Mouse (Mus musculus) forebrain, postnatal 0 days (tissue): Measurements from ENCODE around the gene Ctsh. TPM values are rescaled to one million over a fixed set of nuclear protein-coding genes. Genes with fewer than 3 reads are reported as not detected.

Experiments used
- ATAC-seq: fragments of 200-750 bp; cut with Nextera tagmentation; 2 replicates; pipeline ENCODE4 v1.8.0; 2017; ENCODE audit warnings: mild to moderate bottlenecking, moderate library complexity
- DNase-seq: peaks from one replicate; pipeline ENCODE4 v3.0.0-alpha.2; 2015
- H3K27ac ChIP-seq: fragments of 300-500 bp; sonication (generic); 2 replicates; pipeline ENCODE4 v1.5.1; 2014; ENCODE audit warnings: low read depth, mild to moderate bottlenecking, antibody characterized with exemption, low read length, moderate library complexity, mixed read lengths
- H3K27me3 ChIP-seq: fragments of 300-500 bp; sonication (generic); 2 replicates; pipeline ENCODE4 v1.6.1; 2014; ENCODE audit warnings: mild to moderate bottlenecking, low read length, mixed read lengths; ENCODE audit not compliant: insufficient read depth
- H3K36me3 ChIP-seq: fragments of 300-500 bp; sonication (generic); 2 replicates; pipeline ENCODE4 v1.6.1; 2014; ENCODE audit warnings: mild to moderate bottlenecking, moderate library complexity; ENCODE audit not compliant: insufficient read depth
- H3K4me1 ChIP-seq: fragments of 300-500 bp; sonication (generic); 2 replicates; pipeline ENCODE4 v1.6.1; 2014; ENCODE audit warnings: antibody characterized with exemption; ENCODE audit not compliant: insufficient read depth
- H3K4me2 ChIP-seq: fragments of 300-500 bp; sonication (generic); 2 replicates; pipeline ENCODE4 v1.6.1; 2014; ENCODE audit warnings: low read depth, mild to moderate bottlenecking, moderate library complexity
- H3K4me3 ChIP-seq: fragments of 300-500 bp; sonication (generic); 2 replicates; pipeline ENCODE4 v1.5.1; 2014; ENCODE audit warnings: low read depth, low read length, mixed read lengths
- H3K9ac ChIP-seq: fragments of 300-500 bp; sonication (generic); 2 replicates; pipeline ENCODE4 v1.6.1; 2014; ENCODE audit warnings: mild to moderate bottlenecking
- H3K9me3 ChIP-seq: fragments of 300-500 bp; sonication (generic); 2 replicates; pipeline ENCODE4 v1.6.1; 2016; ENCODE audit warnings: low read length
- CTCF ChIP-seq: sonication (generic); IDR thresholded peaks from 2 replicates; pipeline ENCODE4 v1.5.1; 2016; ENCODE audit warnings: antibody characterized with exemption, control low read depth, low read depth
- WGBS: fragments of 180-500 bp; shearing (Covaris S2); extraction: QIAGEN DNeasy Blood & Tissue Kit; methylation state at CpG from one replicate; pipeline ENCODE4 v1.1.7; 2014; 5-methylcytosine and 5-hydroxymethylcytosine counted together
- polyA plus RNA-seq: library from polyadenylated mRNA; unstranded; fragments of >200 nt; fragmentation: Nextera tagmentation; extraction: Ambion mirVana; gene quantifications from 2 replicates; pipeline ENCODE4 v1.2.1, GENCODE M21; 2015
- total RNA-seq: library from RNA; depleted of rRNA; stranded (reverse); fragments of >200 nt; gene quantifications from 2 replicates; pipeline ENCODE4 v1.2.3, GENCODE M21; 2014

Gene Ctsh
- total and polyA plus RNA-seq, 2 experiments from 2014 or later, result 29.9 to 35.8 TPM

- DNase-seq (no peak), ATAC-seq (no peak)
- no peaks in the 10 kb centered on the region for H3K27me3 ChIP-seq
- no peak overlapping the region for H3K27ac ChIP-seq
- H3K4me1 ChIP-seq, result no peaks in the 10 kb centered on the region
- H3K36me3 ChIP-seq, result peaks cover 20% of the 10 kb centered on the region
- no peak for TF ChIP-seq CTCF
- no peak overlapping the region for H3K4me2 ChIP-seq
- 94% methylated on average over 8 of the region's 8 CpGs for WGBS
- no peak overlapping the region for H3K9ac ChIP-seq
- no peaks in the 10 kb centered on the region for H3K9me3 ChIP-seq
- H3K4me3 ChIP-seq, result no peak overlapping the region
Measured at GRCm38 (mm10) chr9:90084766-90085468, 31.0 kb downstream of the Ctsh start.

- Histone ChIP-seq H3K4me2 (no peak overlapping the region), H3K36me3 (peaks cover 35% of the 10 kb centered on the region), H3K27me3 (no peaks in the 10 kb centered on the region), H3K4me3 (no peak overlapping the region), H3K4me1 (no peaks in the 10 kb centered on the region), H3K9ac (no peak overlapping the region), H3K27ac (no peak overlapping the region), H3K9me3 (no peaks in the 10 kb centered on the region)
- no peak for TF ChIP-seq CTCF
- ATAC-seq, result peak; percentile 30
- no peak for DNase-seq
- 90% methylated on average over 2 of the region's 2 CpGs for WGBS
Measured at GRCm38 (mm10) chr9:90087906-90088485, 34.0 kb downstream of the Ctsh start.

GRCm38 (mm10) chr9:90089339-90090104 lies 35.6 kb downstream of the Ctsh start:
- Histone ChIP-seq H3K27ac (no peak overlapping the region), H3K4me1 (no peaks in the 10 kb centered on the region), H3K9ac (no peak overlapping the region), H3K36me3 (peaks cover 42% of the 10 kb centered on the region), H3K4me2 (no peak overlapping the region), H3K4me3 (no peak overlapping the region), H3K9me3 (no peaks in the 10 kb centered on the region), H3K27me3 (no peaks in the 10 kb centered on the region)
- no peak for ATAC-seq
- no peak for TF ChIP-seq CTCF
- DNase-seq, result no peak
- 91% methylated on average over 6 of the region's 6 CpGs for WGBS

- no peak for TF ChIP-seq CTCF
- Histone ChIP-seq H3K4me2 (no peak overlapping the region), H3K9ac (no peak overlapping the region), H3K36me3 (peaks cover 52% of the 10 kb centered on the region), H3K4me1 (no peaks in the 10 kb centered on the region), H3K9me3 (no peaks in the 10 kb centered on the region), H3K4me3 (no peak overlapping the region), H3K27ac (no peak overlapping the region), H3K27me3 (no peaks in the 10 kb centered on the region)
- DNase-seq (no peak), ATAC-seq (no peak)
- WGBS, result 85% methylated on average over 5 of the region's 5 CpGs
Measured at GRCm38 (mm10) chr9:90098934-90099333, 45.0 kb downstream of the Ctsh start.

- H3K9ac ChIP-seq, result no peak overlapping the region
- no peak overlapping the region for H3K27ac ChIP-seq
- no peak overlapping the region for H3K4me3 ChIP-seq
- no peaks in the 10 kb centered on the region for H3K9me3 ChIP-seq
- no peaks in the 10 kb centered on the region for H3K4me1 ChIP-seq
- TF ChIP-seq CTCF, result peak; percentile 62
- H3K27me3 ChIP-seq, result no peaks in the 10 kb centered on the region
- peak; percentile 60 for ATAC-seq
- DNase-seq, result peak; percentile 46
- WGBS, result 66% methylated on average over 2 of the region's 2 CpGs
- peaks cover 49% of the 10 kb centered on the region for H3K36me3 ChIP-seq
- H3K4me2 ChIP-seq, result no peak overlapping the region
Measured at GRCm38 (mm10) chr9:90100760-90101159, 46.8 kb downstream of the Ctsh start.

- no peak for DNase-seq
- no peaks in the 10 kb centered on the region for H3K27me3 ChIP-seq
- H3K4me1 ChIP-seq, result no peaks in the 10 kb centered on the region
- 90% methylated on average over 1 of the region's 1 CpGs for WGBS
- no peak overlapping the region for H3K4me3 ChIP-seq
- no peak overlapping the region for H3K27ac ChIP-seq
- no peak for ATAC-seq
- peaks cover 29% of the 10 kb centered on the region for H3K36me3 ChIP-seq
- no peak overlapping the region for H3K4me2 ChIP-seq
- H3K9me3 ChIP-seq, result no peaks in the 10 kb centered on the region
- no peak overlapping the region for H3K9ac ChIP-seq
- TF ChIP-seq CTCF, result no peak
Measured at GRCm38 (mm10) chr9:90105462-90105861, 51.5 kb downstream of the Ctsh start.

- H3K9ac ChIP-seq, result no peak overlapping the region
- WGBS, result 85% methylated on average over 1 of the region's 1 CpGs
- H3K36me3 ChIP-seq, result peaks cover 20% of the 10 kb centered on the region
- no peak for TF ChIP-seq CTCF
- peaks cover 5% of the 10 kb centered on the region for H3K4me1 ChIP-seq
- no peak overlapping the region for H3K4me2 ChIP-seq
- no peak overlapping the region for H3K4me3 ChIP-seq
- H3K9me3 ChIP-seq, result no peaks in the 10 kb centered on the region
- no peak for DNase-seq
- no peak for ATAC-seq
- H3K27me3 ChIP-seq, result no peaks in the 10 kb centered on the region
- H3K27ac ChIP-seq, result no peak overlapping the region
Measured at GRCm38 (mm10) chr9:90106915-90107314, 53.0 kb downstream of the Ctsh start.
